Mouse (Mus musculus) MEL-GATA-1-ER (cell line): ENCODE results near the gene 1700113H08Rik.

Experiments
- DNase-seq: peaks from one replicate; pipeline ENCODE4 v3.0.0-alpha.2; 2012; ENCODE audit warnings: low read depth; ENCODE audit errors: extremely low read depth

The 1700113H08Rik gene

DNA sequence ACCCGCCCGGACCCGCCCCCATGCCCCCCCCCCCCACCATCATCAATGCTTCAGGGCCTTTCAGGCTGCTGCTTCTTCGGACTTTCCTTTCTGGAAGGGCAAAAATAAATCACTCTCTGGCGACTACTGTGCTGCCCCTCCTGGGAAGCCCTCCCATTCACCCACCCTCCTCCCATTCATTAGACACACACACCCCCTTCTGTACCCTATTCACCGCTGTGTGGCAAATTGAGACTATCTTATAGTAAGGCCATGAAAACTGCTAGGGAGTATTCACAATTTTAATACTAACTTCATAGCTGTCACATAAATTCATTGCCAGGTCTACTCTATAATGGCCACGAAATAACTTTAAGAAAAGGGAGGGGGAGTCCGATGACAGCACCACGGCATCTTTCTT is 1.1 kb downstream of the 1700113H08Rik start:
- no peak for DNase-seq

DNA sequence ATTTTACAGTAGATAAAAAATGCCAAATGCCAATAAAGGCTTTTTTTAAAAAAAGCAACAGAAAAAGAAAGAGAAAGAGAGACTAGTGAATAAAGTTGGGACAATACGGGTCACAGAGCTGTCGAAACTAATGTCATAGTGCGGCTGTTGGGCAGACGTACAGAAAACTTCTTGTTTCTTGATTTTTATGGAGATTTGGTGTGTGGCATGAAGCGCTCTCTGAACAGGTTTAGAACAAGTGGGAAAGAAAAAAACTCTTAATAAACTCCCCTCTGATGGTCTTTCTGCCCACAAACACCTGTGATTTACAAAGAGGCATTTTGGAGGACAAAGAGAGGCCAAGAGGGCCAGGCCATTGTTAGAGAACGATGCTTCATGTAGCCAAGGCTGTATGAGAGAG is 1.6 kb downstream of the 1700113H08Rik start:
- no peak for DNase-seq

- DNase-seq = no peak
These were observed 26.4 kb downstream of the 1700113H08Rik start for GRCm38 (mm10) chr10:87084236-87084635.

- DNase-seq = no peak
These were observed 29.8 kb downstream of the 1700113H08Rik start for GRCm38 (mm10) chr10:87087646-87088045.

DNA sequence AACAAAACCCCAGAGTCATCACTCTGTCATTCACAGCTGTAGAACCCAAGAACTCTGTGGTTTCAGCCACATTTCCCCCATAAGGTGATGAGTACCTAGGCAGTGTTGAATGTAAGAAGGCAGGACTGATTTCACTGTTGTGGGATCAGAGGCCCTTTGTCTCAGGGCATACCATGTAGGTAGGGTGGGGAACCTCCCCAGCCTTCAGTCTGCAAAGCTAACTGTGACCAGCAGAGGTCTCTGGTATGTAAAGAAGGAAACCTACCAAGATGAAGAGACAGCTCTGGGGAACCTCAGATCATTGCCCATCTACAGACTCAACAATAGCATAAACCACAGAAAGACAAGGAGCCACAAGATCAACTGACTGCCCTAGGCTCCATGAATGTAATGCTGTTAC is 36.4 kb downstream of the 1700113H08Rik start:
- no peak for DNase-seq

GRCm38 (mm10) chr10:87098722-87099121 is 40.9 kb downstream of the 1700113H08Rik start:
- DNase-seq = no peak

GRCm38 (mm10) chr10:87100668-87101067 is 42.8 kb downstream of the 1700113H08Rik start:
- DNase-seq = no peak

- DNase-seq = no peak
These were observed 43.6 kb downstream of the 1700113H08Rik start for GRCm38 (mm10) chr10:87101265-87101950.

- no peak for DNase-seq
These were observed 44.1 kb downstream of the 1700113H08Rik start for GRCm38 (mm10) chr10:87101951-87102320.

DNA sequence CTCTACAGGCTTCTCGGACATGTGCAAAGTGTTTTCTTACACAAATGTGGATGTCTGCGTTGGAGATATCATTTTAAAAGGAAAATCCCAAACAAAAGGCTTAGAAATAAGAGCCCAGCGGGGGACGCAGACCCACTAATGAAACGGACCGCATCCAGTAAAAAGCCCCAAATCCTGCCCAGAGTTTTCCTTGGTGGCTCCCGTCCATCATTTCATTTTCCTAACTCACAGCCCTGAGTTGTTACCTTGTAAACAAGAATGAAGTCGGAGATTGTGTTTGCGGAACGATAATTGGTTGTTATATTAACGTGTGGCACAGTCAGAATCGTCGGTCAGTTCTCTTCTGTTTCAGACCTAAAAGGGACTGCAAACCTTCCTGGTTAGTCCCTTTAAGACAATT is 44.6 kb downstream of the 1700113H08Rik start:
- DNase-seq = no peak

DNA sequence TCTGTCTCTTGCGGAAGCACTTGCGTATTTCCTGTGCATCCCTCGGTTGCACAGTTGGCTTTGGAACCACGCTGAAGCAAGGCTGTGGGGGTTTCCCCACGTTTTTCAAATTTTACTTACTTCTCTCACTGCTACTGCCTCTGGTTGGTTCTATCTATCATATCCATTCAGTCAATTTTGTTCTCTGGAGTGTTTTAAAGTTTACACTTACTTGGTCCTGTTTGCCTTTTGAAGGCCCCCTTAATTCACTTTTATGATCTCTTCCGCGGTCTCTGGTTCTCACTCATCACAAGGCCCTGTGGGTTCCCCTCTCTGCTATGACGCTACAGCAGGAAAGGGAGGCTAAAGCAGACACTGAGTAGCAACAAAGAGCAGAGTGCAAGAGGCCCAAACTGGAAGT is 45.4 kb downstream of the 1700113H08Rik start:
- DNase-seq = no peak

GRCm38 (mm10) chr10:87107565-87108297 is 49.9 kb downstream of the 1700113H08Rik start:
- no peak for DNase-seq

- no peak for DNase-seq
These were observed 50.5 kb downstream of the 1700113H08Rik start for GRCm38 (mm10) chr10:87108333-87108732.

DNA sequence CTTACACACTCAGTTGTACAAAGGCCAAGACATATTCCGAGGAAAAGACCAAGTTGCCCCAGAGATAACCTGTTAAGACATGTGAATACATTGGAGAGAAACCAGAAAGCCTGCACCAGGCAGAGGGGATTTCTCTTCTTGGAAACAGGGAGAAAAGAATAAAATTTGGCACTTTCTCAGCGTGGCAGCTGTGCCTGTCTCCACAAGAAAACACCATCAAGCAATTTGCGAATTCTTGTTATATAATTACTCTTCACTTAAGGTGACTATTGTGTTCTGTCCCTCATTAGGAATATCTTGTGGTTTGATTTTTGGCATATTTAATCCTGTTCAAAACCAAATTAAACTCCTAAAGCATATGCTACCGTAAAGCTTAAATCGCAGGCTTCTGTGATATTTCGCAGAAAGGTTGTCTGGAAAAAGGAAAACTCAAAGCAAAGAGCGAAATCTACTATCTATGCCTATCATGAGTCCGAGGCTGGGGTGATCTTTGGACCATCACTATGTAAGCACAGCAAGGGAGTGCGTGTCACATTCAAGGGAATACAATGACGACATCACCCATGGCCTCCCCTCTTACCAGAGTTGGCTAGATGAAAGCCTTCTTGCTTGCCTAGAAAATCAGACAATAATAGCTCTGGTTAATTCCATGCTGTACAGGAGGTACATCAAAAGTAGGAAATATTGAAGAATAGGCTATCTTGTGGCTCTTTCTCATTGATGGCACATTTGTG is 51.4 kb downstream of the 1700113H08Rik start:
- DNase-seq = no peak

GRCm38 (mm10) chr10:87110909-87111308 is 53.1 kb downstream of the 1700113H08Rik start:
- DNase-seq = no peak

DNA sequence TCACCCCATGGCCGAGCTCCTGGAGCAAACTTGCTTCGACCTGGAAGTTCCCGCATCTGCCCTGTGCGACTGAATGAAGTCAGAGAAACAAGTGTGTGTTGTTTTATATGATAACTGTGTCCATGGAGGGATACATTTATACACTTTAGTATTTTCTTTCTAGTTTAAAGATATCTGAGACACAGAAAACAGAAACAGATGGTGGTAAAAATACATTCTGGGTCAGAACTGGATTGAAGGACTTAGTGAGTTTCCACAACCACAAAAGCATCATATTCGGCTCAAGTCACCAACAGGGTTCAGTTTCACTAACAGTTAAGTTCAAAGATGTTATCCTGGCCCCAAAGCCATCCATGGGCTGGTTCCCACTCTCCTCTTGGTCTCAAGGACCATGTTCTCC is 67.2 kb downstream of the 1700113H08Rik start:
- DNase-seq = no peak

GRCm38 (mm10) chr10:87126186-87126824 is 68.5 kb downstream of the 1700113H08Rik start:
- DNase-seq = no peak

GRCm38 (mm10) chr10:87151050-87151449 is 93.2 kb downstream of the 1700113H08Rik start:
- no peak for DNase-seq

- DNase-seq = no peak
These were observed 96.1 kb downstream of the 1700113H08Rik start for GRCm38 (mm10) chr10:87153731-87154505.

GRCm38 (mm10) chr10:87159781-87160180 is 101.9 kb downstream of the 1700113H08Rik start:
- no peak for DNase-seq
